Mouse (Mus musculus): ENCODE data around the gene Gm21149. TPM values are rescaled to one million over a fixed set of nuclear protein-coding genes. Genes with fewer than 3 reads are reported as not detected.
"Not testable (repeated sequence)": the region's sequence is repeated elsewhere in the genome, so short reads cannot be mapped to it uniquely, and the experiment has no call there.

Gene Gm21149
- polyA plus RNA-seq, 1 experiment from 2014 or later: not detected

DNA sequence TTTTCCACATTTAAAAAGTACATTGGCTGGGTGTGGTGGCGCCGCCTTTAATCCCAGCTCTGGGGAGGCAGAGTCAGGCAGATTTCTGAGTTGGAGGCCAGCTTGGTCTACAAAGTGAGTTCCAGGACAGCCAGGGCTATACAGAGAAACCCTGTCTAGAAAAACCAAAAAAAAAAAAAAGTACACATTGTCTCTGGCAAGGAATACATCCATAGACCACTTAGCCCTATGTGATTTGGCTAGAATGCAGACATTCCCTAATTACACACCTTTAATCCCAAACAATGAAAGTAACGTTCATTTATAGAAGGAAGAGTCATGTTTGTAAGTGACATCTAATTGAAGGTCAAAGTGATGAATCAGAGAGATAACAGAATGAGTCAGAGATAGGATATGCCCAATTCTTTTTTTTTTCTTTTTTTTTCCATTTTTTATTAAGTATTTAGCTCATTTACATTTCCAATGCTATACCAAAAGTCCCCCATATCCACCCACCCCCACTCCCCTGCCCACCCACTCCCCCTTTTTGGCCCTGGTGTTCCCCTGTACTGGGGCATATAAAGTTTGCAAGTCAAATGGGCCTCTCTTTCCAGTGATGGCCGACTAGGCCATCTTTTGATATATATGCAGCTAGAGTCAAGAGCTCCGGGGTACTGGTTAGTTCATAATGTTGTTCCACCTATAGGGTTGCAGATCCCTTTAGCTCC lies 18.3 kb downstream of the Gm21149 start:
- not testable (repeated sequence) for H3K4me1 ChIP-seq; H3K27ac ChIP-seq; H3K36me3 ChIP-seq; H3K9me3 ChIP-seq; H3K4me2 ChIP-seq; ATAC-seq (ENCODE audit: insufficient read depth, low FRiP score, low read depth); H3K27me3 ChIP-seq (replicated peaks); H3K4me3 ChIP-seq (replicated peaks); H3K9ac ChIP-seq
- 79% methylated on average over 3 of the region's 5 CpGs for WGBS

Other genes with a start within 250 kb of the Gm21149 start
- gene Gm21190, start 52.7 kb upstream of the Gm21149 start, polyA plus RNA-seq (2015; fragmentation: Nextera tagmentation; extraction: Ambion mirVana): not detected in 2 replicates
- gene Gm21083, start 100.8 kb upstream of the Gm21149 start, polyA plus RNA-seq (2015; fragmentation: Nextera tagmentation; extraction: Ambion mirVana): not detected in 2 replicates
- not detected in 2 replicates for gene Speer4d, start 142.5 kb upstream of the Gm21149 start, polyA plus RNA-seq (2015; fragmentation: Nextera tagmentation; extraction: Ambion mirVana)
- gene 4930572O03Rik, start 180.5 kb upstream of the Gm21149 start, polyA plus RNA-seq (2015; fragmentation: Nextera tagmentation; extraction: Ambion mirVana): not detected in 2 replicates
- not detected in 2 replicates for gene Speer4c, start 237.7 kb upstream of the Gm21149 start, polyA plus RNA-seq (2015; fragmentation: Nextera tagmentation; extraction: Ambion mirVana)